Mouse (Mus musculus) ovary, postnatal 36 days (tissue): ENCODE results near the gene Xrcc5.

ENCODE experiments used
- DNase-seq: peaks from one replicate; pipeline ENCODE4 v3.0.0; 2022; ENCODE audit warnings: low spot score, mixed read lengths

The Xrcc5 gene

GRCm38 (mm10) chr1:72399720-72400401 is 92.6 kb downstream of the Xrcc5 start:
- no peak for DNase-seq

GRCm38 (mm10) chr1:72400616-72401015 is 93.4 kb downstream of the Xrcc5 start:
- no peak for DNase-seq

GRCm38 (mm10) chr1:72401331-72402069 is 94.3 kb downstream of the Xrcc5 start:
- no peak for DNase-seq

GRCm38 (mm10) chr1:72406505-72407079 is 99.4 kb downstream of the Xrcc5 start:
- DNase-seq: no peak

- no peak for DNase-seq
Observed at GRCm38 (mm10) chr1:72409936-72410335, 102.7 kb downstream of the Xrcc5 start.

- no peak for DNase-seq
Observed at GRCm38 (mm10) chr1:72411108-72411507, 103.9 kb downstream of the Xrcc5 start.

- DNase-seq: no peak
Observed at GRCm38 (mm10) chr1:72413205-72413604, 106.0 kb downstream of the Xrcc5 start.

GRCm38 (mm10) chr1:72414133-72414532 is 106.9 kb downstream of the Xrcc5 start:
- no peak for DNase-seq

- DNase-seq: no peak
Observed at GRCm38 (mm10) chr1:72414561-72415253, 107.5 kb downstream of the Xrcc5 start.

GRCm38 (mm10) chr1:72418744-72419655 is 111.8 kb downstream of the Xrcc5 start:
- no peak for DNase-seq

- no peak for DNase-seq
Observed at GRCm38 (mm10) chr1:72420220-72420619, 113.0 kb downstream of the Xrcc5 start.

- no peak for DNase-seq
Observed at GRCm38 (mm10) chr1:72422121-72422520, 114.9 kb downstream of the Xrcc5 start.

- no peak for DNase-seq
Observed at GRCm38 (mm10) chr1:72426456-72426855, 119.2 kb downstream of the Xrcc5 start.

GRCm38 (mm10) chr1:72428526-72428925 is 121.3 kb downstream of the Xrcc5 start:
- no peak for DNase-seq

GRCm38 (mm10) chr1:72429107-72429807 is 122.0 kb downstream of the Xrcc5 start:
- DNase-seq: no peak

GRCm38 (mm10) chr1:72432579-72432978 is 125.4 kb downstream of the Xrcc5 start:
- DNase-seq: no peak

- DNase-seq: no peak
Observed at GRCm38 (mm10) chr1:72434510-72434909, 127.3 kb downstream of the Xrcc5 start.

- no peak for DNase-seq
Observed at GRCm38 (mm10) chr1:72436967-72437366, 129.7 kb downstream of the Xrcc5 start.

GRCm38 (mm10) chr1:72439146-72439545 is 131.9 kb downstream of the Xrcc5 start:
- DNase-seq: no peak

- DNase-seq: no peak
Observed at GRCm38 (mm10) chr1:72442747-72443146, 135.5 kb downstream of the Xrcc5 start.
